Mouse (Mus musculus) retina, embryonic 14.5 days (tissue): ENCODE data around the gene Osbpl8.

Source experiments
- DNase-seq: peaks from one replicate; pipeline ENCODE4 v3.0.0-alpha.2; 2015; ENCODE audit warnings: low spot score

Gene Osbpl8

GRCm38 (mm10) chr10:111155065-111155464 lies 9.5 kb upstream of the Osbpl8 start:
- DNase-seq: no peak

DNA sequence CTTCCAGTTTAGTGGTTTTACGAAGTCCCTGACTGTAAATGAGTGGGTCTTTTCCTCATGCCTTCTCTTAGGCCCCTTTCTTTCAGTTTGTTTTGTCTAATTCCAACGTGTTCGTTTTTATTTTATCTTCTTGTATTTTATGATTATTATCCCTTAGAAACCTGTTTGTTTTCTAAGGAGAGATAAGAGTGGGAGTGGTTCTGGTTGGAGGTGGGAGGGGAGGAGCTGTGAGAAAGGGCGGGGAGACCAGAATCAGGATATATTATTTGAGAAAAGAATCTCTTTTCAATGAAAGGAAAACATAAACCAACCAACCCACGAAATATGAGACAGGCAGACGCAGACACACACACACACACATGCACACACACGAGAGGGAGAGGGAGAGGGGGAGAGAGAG lies 9.0 kb upstream of the Osbpl8 start:
- DNase-seq: no peak

DNA sequence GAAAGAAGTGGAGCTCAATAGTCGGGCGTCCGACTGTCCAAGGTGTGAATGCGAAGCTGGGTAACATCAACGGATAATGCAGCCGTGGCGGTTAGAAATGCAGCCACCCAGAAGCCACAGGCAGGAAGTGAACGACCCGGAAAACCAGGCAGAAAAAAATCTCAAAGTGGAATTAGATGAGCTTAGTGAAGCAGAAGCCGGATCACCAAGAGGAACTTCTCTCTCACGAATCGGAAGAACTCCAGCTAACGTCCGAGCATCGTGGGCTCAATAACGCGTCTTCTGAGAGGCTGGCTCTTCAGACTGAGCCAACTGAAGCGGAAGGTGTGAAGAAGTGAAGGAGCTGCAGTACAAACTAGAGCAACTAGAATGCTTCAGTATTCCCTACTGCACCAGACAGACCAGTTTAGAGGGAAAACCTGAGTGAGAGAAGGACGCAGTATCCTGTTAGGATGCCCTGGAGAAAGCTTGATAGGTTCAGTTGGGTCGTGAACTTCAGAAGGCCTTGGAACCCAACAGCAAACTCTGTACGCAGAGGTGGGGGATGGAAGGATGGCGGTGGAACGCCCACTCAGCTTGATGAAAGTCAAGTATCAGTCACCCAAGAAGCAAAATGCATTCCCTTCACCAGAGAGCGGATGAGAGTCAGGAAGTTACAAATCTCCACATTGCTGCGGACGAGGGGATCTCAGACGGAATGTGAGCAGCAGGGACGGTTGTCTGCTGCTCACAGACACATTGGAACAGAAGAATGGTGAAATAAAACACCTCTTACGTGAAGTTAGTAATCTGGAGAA lies 8.0 kb upstream of the Osbpl8 start:
- DNase-seq: no peak

DNA sequence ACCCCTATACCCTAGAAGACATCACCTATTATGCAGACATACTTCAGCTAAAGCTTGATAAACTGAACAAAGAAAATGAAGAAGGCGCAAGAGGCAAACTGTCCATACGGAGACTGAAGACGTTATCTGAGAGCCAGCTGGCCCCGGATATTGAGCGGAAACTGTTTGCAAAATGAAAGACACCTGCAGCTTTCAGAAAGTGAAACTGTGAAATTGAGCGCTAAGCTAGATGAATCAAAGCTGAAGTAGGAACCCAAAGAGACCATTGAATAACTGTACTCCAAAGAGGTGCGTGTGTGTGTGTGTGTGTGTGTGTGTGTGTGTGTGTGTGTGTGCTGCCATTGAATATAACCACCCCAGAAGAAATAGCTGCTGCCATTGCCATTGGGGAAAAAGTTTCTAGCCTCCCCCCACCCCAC lies 7.3 kb upstream of the Osbpl8 start:
- DNase-seq: no peak

GRCm38 (mm10) chr10:111159789-111160522 lies 4.6 kb upstream of the Osbpl8 start:
- no peak for DNase-seq

DNA sequence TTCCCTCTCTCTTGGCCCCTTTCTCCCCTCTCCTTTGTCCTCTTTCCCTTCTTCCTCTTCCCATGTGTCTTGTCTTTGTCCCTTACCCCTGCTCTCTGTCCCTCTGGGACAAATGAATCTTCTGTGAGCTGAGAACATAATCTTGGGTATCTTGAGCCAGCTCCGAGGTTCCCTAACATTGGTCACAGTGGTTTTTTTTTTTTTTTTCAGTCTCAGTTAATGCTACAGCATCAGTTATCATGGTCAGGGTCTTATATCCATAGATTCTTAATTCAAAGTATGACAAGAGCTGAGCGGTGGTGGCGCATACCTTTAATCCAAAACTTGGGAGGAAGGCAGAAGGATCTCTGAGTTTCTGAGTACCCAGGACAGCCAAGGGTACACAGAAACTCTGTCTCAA lies 4.0 kb upstream of the Osbpl8 start:
- DNase-seq: no peak

DNA sequence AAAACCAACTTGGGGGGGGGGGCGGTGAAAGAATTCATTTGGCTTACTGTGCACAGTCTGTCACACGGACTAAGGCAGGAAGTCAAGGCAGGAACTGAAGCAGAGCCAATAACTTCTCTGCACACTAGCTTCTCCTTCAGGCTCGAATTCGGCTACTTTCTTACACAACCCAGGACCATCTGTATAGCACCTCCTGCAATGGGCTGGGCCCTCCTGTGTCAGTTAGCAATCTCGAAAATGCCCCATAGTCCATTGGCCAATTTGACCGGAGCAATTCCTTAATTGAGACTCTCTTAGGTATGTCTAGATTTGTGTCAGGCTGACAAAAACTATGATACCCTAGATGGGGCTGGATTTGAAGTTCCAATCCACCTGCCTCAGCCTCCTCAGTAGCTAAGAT lies 3.2 kb upstream of the Osbpl8 start:
- no peak for DNase-seq

DNA sequence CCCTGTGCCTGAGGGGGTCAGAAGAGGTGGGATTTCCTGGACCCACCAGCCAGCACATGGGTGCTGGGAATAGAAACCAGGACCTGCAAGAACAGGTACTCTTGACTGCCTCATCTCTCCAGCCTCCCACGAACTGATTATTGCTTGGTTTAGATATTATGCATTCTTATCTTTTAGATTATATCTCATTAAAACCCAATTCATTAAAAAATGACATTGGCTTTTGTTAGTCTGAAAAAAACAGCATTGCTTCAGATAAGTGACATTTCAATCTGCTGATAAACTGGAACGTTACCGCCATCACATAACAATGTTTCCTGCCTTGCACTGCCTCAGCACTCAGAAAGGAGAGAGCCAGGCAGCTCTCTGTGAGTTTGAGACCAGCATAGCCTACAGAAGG lies 1.5 kb upstream of the Osbpl8 start:
- no peak for DNase-seq

DNA sequence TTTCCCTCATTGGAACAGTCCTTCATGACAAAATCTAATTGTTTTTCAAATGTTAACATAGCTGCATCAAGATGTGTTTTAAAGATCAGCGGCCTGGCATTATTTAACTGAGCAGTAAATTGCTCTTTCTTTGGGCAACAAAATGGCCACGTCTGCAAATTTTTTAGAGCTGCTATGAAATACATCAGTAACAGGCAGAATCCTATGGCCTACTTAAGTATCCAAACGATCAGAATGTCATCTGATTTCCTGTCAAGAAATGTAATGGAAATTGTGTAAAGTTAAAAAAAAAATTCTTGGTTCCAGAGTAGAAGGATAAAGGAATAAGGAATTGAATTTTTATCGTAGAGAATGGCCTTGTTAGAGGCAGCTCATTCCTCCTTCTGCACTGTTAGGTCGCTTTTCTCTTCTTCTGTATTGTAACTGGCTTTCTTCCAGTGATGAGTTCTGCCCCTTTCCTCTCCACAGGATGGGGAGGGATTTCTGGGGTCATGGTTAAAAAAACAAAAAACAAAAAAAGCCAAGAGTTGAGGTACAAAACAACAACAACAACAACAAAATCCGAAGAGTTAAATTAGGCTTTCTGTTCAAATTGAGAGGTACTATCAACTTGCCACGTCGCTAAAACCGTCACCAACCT lies 831 bp upstream of the Osbpl8 start:
- peak; percentile 39 for DNase-seq

DNA sequence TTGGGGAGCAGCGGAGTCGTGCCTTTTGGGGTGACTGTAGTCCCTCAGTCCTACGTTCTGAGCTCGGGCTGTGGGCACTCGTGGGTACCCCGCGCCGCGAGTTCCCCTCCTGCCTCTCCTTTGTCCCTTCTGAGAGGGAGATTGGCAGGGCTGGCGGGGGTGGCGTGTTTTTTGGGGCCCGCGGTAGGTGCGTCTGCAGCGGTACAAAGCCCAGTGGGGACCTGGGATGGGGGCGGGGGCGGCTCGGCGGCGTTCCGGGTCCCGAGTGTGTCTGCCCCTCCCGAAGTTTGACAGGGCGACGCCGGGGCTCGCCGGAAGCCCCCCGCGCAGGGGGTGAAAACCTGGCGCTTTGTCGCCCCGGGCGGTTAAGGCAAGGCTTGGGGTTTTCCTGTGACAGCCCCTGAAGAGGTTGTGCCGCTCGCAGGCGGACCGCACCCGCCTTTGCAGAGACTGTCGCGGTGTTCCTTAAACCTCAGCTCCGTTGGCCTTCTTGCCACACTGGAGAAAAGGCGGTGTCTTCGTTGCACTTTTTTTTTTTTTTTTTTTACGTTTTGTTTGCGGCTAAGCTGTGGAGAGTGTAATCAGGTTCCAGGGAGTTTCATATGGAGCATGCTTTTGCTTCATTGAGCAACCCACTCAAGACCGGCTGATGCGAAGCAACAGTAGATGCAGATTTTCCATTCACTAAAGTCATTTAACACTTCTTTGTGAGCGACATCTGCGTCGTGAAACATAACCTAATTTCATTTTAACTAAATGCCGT lies 848 bp downstream of the Osbpl8 start:
- peak; percentile 57 for DNase-seq

- peak; percentile 24 for DNase-seq
Measured at GRCm38 (mm10) chr10:111166057-111166841, 1.7 kb downstream of the Osbpl8 start.

- no peak for DNase-seq
Measured at GRCm38 (mm10) chr10:111167444-111167843, 2.9 kb downstream of the Osbpl8 start.

- no peak for DNase-seq
Measured at GRCm38 (mm10) chr10:111168305-111168704, 3.8 kb downstream of the Osbpl8 start.

GRCm38 (mm10) chr10:111171246-111171934 lies 6.8 kb downstream of the Osbpl8 start:
- no peak for DNase-seq

DNA sequence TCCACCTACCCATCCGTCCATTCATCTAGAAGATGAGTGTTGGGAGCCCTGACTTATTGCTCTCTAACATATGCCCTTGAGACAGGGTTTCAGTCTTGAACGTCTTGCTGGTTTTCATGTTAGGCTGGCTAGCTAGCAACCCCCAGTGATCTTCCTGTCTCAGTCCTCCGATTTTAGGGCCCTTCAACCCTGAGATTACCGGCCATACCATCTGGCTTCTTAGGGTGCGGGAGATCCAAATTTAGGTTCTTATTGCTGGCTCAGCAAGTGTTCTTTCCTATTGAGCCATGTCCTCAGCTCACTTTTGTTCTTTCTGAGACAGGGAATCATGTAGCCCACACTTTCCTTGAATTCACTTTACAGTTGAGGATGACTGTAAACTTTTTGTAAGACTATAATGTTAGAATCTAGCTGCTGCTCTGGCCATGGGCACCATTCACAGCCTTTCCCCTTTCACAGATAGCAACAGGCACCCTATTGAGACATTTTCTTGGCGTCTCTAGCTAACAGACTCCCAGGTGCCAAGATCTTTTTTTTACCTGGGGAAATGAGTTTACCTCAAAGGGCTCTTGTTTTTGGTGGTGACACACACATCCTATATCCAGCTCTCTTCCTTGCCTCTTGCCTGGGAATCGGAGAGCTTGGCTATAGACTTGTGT lies 9.2 kb downstream of the Osbpl8 start:
- DNase-seq: no peak

DNA sequence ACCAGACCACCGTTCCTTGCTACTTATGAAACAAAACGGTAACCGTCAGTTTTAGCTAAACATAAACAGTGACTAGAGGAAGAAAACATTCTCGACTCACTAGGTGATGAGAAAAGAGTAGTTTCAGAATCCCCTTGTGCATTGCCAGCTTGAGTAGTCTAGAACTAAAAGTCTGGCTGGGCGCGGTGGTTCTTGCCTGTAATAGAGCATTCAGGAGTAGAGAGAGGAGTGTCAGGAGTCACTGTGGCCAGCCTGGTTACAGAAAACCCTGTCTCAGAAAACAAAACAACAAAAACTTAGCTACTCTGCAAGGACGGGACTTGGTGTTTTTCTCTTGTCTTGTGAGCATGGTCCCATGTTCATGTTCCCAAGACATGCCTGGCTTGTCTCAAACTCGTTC lies 12.8 kb downstream of the Osbpl8 start:
- DNase-seq: no peak

DNA sequence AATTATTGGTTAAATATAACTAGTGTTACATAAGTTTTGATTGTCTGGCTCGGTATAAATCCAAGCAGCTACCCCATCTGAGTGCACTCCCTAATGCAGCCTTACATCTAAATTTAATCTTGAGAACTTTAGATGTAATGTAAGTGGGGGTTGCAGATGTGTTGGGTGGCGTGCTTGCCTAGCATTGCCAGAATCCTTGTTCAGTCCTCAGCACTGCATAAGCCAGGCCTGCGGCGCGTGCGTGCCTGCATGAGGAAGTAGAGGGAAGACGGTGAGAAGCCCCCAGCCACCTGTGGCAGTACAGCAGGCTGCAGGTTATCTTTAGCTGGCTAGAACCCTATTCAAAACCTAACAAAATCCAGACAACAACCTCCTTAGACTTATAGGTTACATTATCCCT lies 13.5 kb downstream of the Osbpl8 start:
- no peak for DNase-seq

- DNase-seq: peak; percentile 70
Measured at GRCm38 (mm10) chr10:111180633-111181032, 16.1 kb downstream of the Osbpl8 start.

GRCm38 (mm10) chr10:111183634-111184270 lies 19.2 kb downstream of the Osbpl8 start:
- no peak for DNase-seq
